Comparison of ENCODE assay signal across 9 mouse cellular contexts in genomic region chr8:119440952-119441270, GRCm38 (mm10). TPM values are rescaled to one million over a fixed set of nuclear protein-coding genes. Genes with fewer than 3 reads are reported as not detected.
DNase-seq lines count a peak whose midpoint lies in the region; ATAC-seq and TF ChIP-seq lines count a peak whose summit lies in the region.
"Had no signal": no experiment of that assay in that cellular context is flagged by ENCODE, and none has a peak within 500 bp of the region (broad histone marks: within the 10 kb centered on the region; RNA-seq: fewer than 3 reads in every experiment).

No protein-coding gene starts in this region.

- DNase-seq in gastrocnemius, adult 2 months = no peak
- DNase-seq in gastrocnemius, postnatal 4 days (ENCODE audit: low spot score in 2 of 2) = no peak
- DNase-seq in liver, adult 2 months (ENCODE audit: extremely low read depth, low read depth, low spot score) = no peak
- no peak for DNase-seq in liver, embryonic 11.5 days (ENCODE audit: low spot score)
- DNase-seq in forebrain, embryonic 14.5 days (ENCODE audit: low spot score) = no peak
- no peak for DNase-seq in left cerebral cortex, postnatal 36 days (ENCODE audit: low spot score in 2 of 2)
- DNase-seq in gastrocnemius, adult 18-20 months (ENCODE audit: low spot score) = no peak

- ATAC-seq in liver, embryonic 11.5 days (replicated peaks; ENCODE audit: low FRiP score) = no peak; the same call in 1 of the 2 replicates
- ATAC-seq in forebrain, embryonic 14.5 days = 0 out of 2 replicates have a peak, but pooled peaks have one; percentile 21
- ATAC-seq in megakaryocyte-erythroid progenitor cell, adult 5-6 weeks (replicated peaks; ENCODE audit: low FRiP score, low TSS enrichment, poor library complexity, severe bottlenecking) = 0 out of 2 replicates have a peak, but pooled peaks have one; percentile 38

- intact Hi-C loops in gastrocnemius, adult 2 months (cut with DNase I) = loop anchor here (2.0 to 10.0 kb wide), 3 partner anchors 28 to 236 kb away; partner anchors contain the start of gene Taf1c
- intact Hi-C loops in left cerebral cortex, postnatal 36 days (cut with DNase I) = loop anchor here (5.0 kb wide), 2 partner anchors 166 to 336 kb away; partner anchors contain the start of genes Taf1c and Tldc1

- peaks cover 12% of the 10 kb centered on the region for H3K79me2 ChIP-seq in liver, adult 2 months (ENCODE audit: control insufficient read depth, insufficient read depth, low read length)

- peak overlapping the region; percentile 78 for H3K4me3 ChIP-seq in gastrocnemius, adult 2 months
- no peak overlapping the region for H3K4me3 ChIP-seq in liver, adult 2 months (ENCODE audit: insufficient read depth, low read depth, low read length)
- H3K4me3 ChIP-seq in liver, embryonic 11.5 days (ENCODE audit: low read depth, low read length) = no peak overlapping the region
- H3K4me3 ChIP-seq in forebrain, embryonic 14.5 days (ENCODE audit: low read depth, low read length) = no peak overlapping the region
- H3K4me3 ChIP-seq: erythroblast, embryonic 14.5 days had no signal

- H3K36me3 ChIP-seq in liver, adult 2 months (ENCODE audit: control insufficient read depth, insufficient read depth, low read length) = peaks cover 47% of the 10 kb centered on the region
- H3K36me3 ChIP-seq in liver, embryonic 11.5 days (ENCODE audit: control insufficient read depth, insufficient read depth, low read length) = no peaks in the 10 kb centered on the region
- H3K36me3 ChIP-seq in forebrain, embryonic 14.5 days (ENCODE audit: control insufficient read depth, insufficient read depth, low read length) = no peaks in the 10 kb centered on the region

- peaks cover 17% of the 10 kb centered on the region for H3K4me1 ChIP-seq in liver, adult 2 months (ENCODE audit: control insufficient read depth, insufficient read depth, low read length)
- peaks cover 10% of the 10 kb centered on the region; the same call in 1 of the 2 replicates for H3K4me1 ChIP-seq in liver, embryonic 11.5 days (replicated peaks; ENCODE audit: control insufficient read depth, insufficient read depth, low read length)
- no peaks in the 10 kb centered on the region for H3K4me1 ChIP-seq in forebrain, embryonic 14.5 days (ENCODE audit: control insufficient read depth, insufficient read depth, low read length)

- H3K27ac ChIP-seq in gastrocnemius, adult 2 months = peak overlapping the region; percentile 92
- peak overlapping the region; percentile 80 for H3K27ac ChIP-seq in liver, adult 2 months (replicated peaks; ENCODE audit: insufficient read depth, low read depth, low read length)
- H3K27ac ChIP-seq in liver, embryonic 11.5 days (ENCODE audit: low read depth, low read length) = no peak overlapping the region
- H3K27ac ChIP-seq in forebrain, embryonic 14.5 days (ENCODE audit: low read depth, low read length) = no peak overlapping the region

- no peak overlapping the region; the same call in 1 of the 2 replicates for H3K4me2 ChIP-seq in liver, embryonic 11.5 days
- H3K4me2 ChIP-seq in forebrain, embryonic 14.5 days (ENCODE audit: low read length) = no peak overlapping the region

- TF ChIP-seq POLR2A in liver, adult 2 months (IDR thresholded peaks at IDR 0.05; ENCODE audit: extremely low read depth, insufficient read depth, low read length) = no peak

- WGBS in liver, adult 2 months = 13% methylated on average over 1 of the region's 1 CpGs
- WGBS in liver, embryonic 11.5 days = 54% methylated on average over 1 of the region's 1 CpGs
- WGBS in forebrain, embryonic 14.5 days = 64% methylated on average over 1 of the region's 1 CpGs

- no peaks in the 10 kb centered on the region for H3K27me3 ChIP-seq in liver, adult 2 months (ENCODE audit: control insufficient read depth, insufficient read depth, low read length)
- peaks cover 10% of the 10 kb centered on the region for H3K27me3 ChIP-seq in liver, embryonic 11.5 days (replicated peaks; ENCODE audit: control insufficient read depth, insufficient read depth, low read length)
- H3K27me3 ChIP-seq in forebrain, embryonic 14.5 days (replicated peaks; ENCODE audit: control insufficient read depth, insufficient read depth, low read length) = no peaks in the 10 kb centered on the region; the same call in 1 of the 2 replicates

- TF ChIP-seq CTCF in gastrocnemius, adult 2 months (IDR thresholded peaks at IDR 0.05) = no peak
- TF ChIP-seq CTCF in liver, adult 2 months (IDR thresholded peaks at IDR 0.05; ENCODE audit: low read depth, low read length) = no peak

- peak overlapping the region; percentile 35 for H3K9ac ChIP-seq in liver, adult 2 months (ENCODE audit: low read depth, low read length)
- H3K9ac ChIP-seq in liver, embryonic 11.5 days (ENCODE audit: low read depth, low read length) = no peak overlapping the region
- H3K9ac ChIP-seq in forebrain, embryonic 14.5 days (ENCODE audit: low read length) = no peak overlapping the region

- H3K9me3 ChIP-seq in liver, embryonic 11.5 days (ENCODE audit: control insufficient read depth, low read length) = no peaks in the 10 kb centered on the region
- no peaks in the 10 kb centered on the region for H3K9me3 ChIP-seq in forebrain, embryonic 14.5 days (replicated peaks; ENCODE audit: control insufficient read depth, low read length)

RNA-seq across cellular contexts. Expression of gene Necab2, which starts 5.6 kb away (rescaled TPM):
- total RNA-seq in gastrocnemius, adult 2 months (2021) = not detected
- total RNA-seq in gastrocnemius, postnatal 4 days (2021) = under 1 TPM; 0.59 to 0.78 TPM
- 0.07 TPM in 1 of 2 replicates, not detected in the other for total RNA-seq in liver, adult 2 months (2014; rRNA removed)
- polyA plus RNA-seq in liver, adult 2 months (2012; rRNA removed) = 0.11 TPM in 1 of 2 replicates, not detected in the other
- 0.95 and 1.1 TPM in 2 replicates for polyA plus RNA-seq in liver, embryonic 11.5 days (2014; fragmentation: Nextera tagmentation; extraction: Ambion mirVana)
- 16.9 and 19.5 TPM in 2 replicates for polyA plus RNA-seq in forebrain, embryonic 14.5 days (2014; fragmentation: Nextera tagmentation; extraction: Ambion mirVana)
- total RNA-seq in megakaryocyte-erythroid progenitor cell, adult 5-6 weeks (2014; fragmentation: Nextera tagmentation) = not detected in 2 replicates
- total RNA-seq in megakaryocyte-erythroid progenitor cell, adult 5-6 weeks (2017) = not detected in 2 replicates
- 10 to 100 TPM; 60.4 to 67.1 TPM for total RNA-seq in left cerebral cortex, postnatal 36 days (2021)
- total RNA-seq in gastrocnemius, adult 18-20 months (2021) = under 1 TPM in 1 of 2 experiments, not detected in 1; 0.16 TPM
- polyA plus RNA-seq: erythroblast, embryonic 14.5 days had no signal

RNA-seq across cellular contexts. Expression of gene Osgin1, which starts 7.0 kb away (rescaled TPM):
- total RNA-seq in gastrocnemius, adult 2 months (2021) = 10 to 100 TPM in 1 of 2 experiments, 1 to 10 TPM in 1; 9.3 to 19.7 TPM
- total RNA-seq in gastrocnemius, postnatal 4 days (2021) = 1 to 10 TPM; 2.2 to 3.8 TPM
- 9.6 and 33.0 TPM in 2 replicates for total RNA-seq in liver, adult 2 months (2014; rRNA removed)
- 211 and 649 TPM in 2 replicates for polyA plus RNA-seq in liver, adult 2 months (2012; rRNA removed)
- polyA plus RNA-seq in liver, embryonic 11.5 days (2014; fragmentation: Nextera tagmentation; extraction: Ambion mirVana) = 15.6 and 17.9 TPM in 2 replicates
- polyA plus RNA-seq in forebrain, embryonic 14.5 days (2014; fragmentation: Nextera tagmentation; extraction: Ambion mirVana) = 0.15 and 0.28 TPM in 2 replicates
- total RNA-seq in megakaryocyte-erythroid progenitor cell, adult 5-6 weeks (2014; fragmentation: Nextera tagmentation) = 0.15 TPM in 1 of 2 replicates, not detected in the other
- total RNA-seq in megakaryocyte-erythroid progenitor cell, adult 5-6 weeks (2017) = not detected in 2 replicates
- total RNA-seq in left cerebral cortex, postnatal 36 days (2021) = under 1 TPM; 0.34 to 0.81 TPM
- total RNA-seq in gastrocnemius, adult 18-20 months (2021) = 10 to 100 TPM in 1 of 2 experiments, 1 to 10 TPM in 1; 9.3 to 13.9 TPM

RNA-seq across cellular contexts. Expression of gene Mlycd, which starts 46.2 kb away (rescaled TPM):
- 100 to 1,000 TPM in 1 of 2 experiments, 10 to 100 TPM in 1; 78.9 to 103 TPM for total RNA-seq in gastrocnemius, adult 2 months (2021)
- 10 to 100 TPM; 66.5 to 68.1 TPM for total RNA-seq in gastrocnemius, postnatal 4 days (2021)
- 57.3 and 68.1 TPM in 2 replicates for total RNA-seq in liver, adult 2 months (2014; rRNA removed)
- polyA plus RNA-seq in liver, adult 2 months (2012; rRNA removed) = 112 and 115 TPM in 2 replicates
- 13.7 and 15.0 TPM in 2 replicates for polyA plus RNA-seq in liver, embryonic 11.5 days (2014; fragmentation: Nextera tagmentation; extraction: Ambion mirVana)
- polyA plus RNA-seq in forebrain, embryonic 14.5 days (2014; fragmentation: Nextera tagmentation; extraction: Ambion mirVana) = 12.3 and 16.6 TPM in 2 replicates
- total RNA-seq in megakaryocyte-erythroid progenitor cell, adult 5-6 weeks (2014; fragmentation: Nextera tagmentation) = 5.9 and 9.0 TPM in 2 replicates
- 5.8 and 6.2 TPM in 2 replicates for total RNA-seq in megakaryocyte-erythroid progenitor cell, adult 5-6 weeks (2017)
- total RNA-seq in left cerebral cortex, postnatal 36 days (2021) = 10 to 100 TPM; 29.4 to 33.8 TPM
- 10 to 100 TPM; 75.0 to 87.3 TPM for total RNA-seq in gastrocnemius, adult 18-20 months (2021)

Comparison
In these comparisons a context has a peak if more than half of its experiments do, and no peak if none do; other contexts are left out.
1. H3K27ac ChIP-seq: peak in gastrocnemius, adult 2 months (single experiment) and liver, adult 2 months (single experiment); none in liver, embryonic 11.5 days (single experiment) and forebrain, embryonic 14.5 days (single experiment).
2. RNA of gene Necab2, which starts 5.6 kb away (total RNA-seq): 60.4 to 67.1 TPM in left cerebral cortex, postnatal 36 days; 0.59 to 0.78 TPM in gastrocnemius, postnatal 4 days, 0.16 TPM in gastrocnemius, adult 18-20 months, not detected in gastrocnemius, adult 2 months, 0.07 TPM in liver, adult 2 months and not detected in megakaryocyte-erythroid progenitor cell, adult 5-6 weeks; every median in the first group is over 10 times any median in the second.